Mouse (Mus musculus): ENCODE data around the gene Adora3.
A peak's percentile ranks its signal among the peaks of the same experiment; 100 is the strongest.

The Adora3 gene

DNA sequence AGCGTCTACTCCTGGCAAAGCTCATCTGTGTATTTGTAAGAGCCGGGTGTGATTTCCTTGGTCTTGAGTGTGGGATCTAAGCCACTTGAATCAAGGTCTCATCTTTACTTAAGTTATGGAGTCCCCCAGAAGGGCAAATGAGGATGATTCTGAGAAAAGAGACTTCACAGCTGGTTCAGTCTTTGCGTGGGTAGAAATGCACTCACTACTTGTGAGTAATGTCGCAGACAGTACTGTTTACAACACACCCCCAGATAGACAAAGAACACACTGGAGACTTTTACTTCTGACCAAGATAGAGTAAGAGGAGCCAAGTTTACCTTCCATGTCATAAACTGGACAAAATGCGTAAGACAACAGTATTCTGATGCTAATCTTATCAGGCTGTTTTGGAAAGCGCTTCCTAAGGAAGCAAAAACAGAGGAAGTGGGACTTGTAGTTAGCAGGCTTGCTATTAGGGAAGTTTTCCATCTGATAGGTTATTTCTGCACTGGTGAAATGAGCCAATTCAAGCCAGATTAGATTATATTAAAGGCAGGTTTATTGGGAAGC is 6.7 kb downstream of the Adora3 start:
- no peak for DNase-seq

DNA sequence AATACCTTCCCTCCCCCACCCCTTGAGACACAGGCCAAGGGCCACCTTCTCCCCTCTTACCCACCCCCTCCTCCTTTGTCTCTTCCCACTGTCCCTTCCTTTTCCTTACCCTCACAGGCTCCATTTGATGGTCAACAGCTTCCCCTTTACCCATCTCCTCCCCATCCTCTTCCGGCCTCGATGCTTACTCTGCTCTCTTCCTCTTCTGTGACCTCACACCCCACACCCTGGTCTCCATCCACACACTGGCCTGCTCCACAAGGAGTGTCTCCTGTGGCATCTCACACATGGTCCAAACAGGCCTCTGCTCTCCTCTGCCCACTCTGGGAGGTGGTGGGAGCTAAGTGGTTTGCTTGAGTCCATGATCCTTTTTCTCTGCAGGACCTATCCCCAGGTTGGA is 7.3 kb downstream of the Adora3 start:
- DNase-seq, result no peak

DNA sequence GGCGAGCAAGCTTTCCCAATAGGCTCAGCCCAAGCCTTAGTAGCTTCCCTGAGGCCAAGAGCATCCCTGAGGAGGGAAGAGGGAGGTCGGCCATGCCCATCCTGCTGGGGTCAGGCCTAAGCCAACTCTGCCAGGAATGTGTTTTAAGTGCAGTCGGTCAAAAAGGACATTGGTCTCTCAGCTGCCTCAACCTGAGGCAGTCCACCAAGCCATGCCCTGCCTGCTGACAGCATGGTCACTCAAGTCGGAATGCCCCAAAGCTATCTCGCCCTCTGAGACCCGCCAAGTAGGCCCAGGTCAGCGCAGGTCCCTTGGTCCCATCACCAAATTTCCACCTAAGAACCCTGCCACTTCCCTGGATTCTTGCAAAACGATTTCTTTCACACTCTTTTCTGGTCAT is 8.1 kb downstream of the Adora3 start:
- DNase-seq, result no peak

DNA sequence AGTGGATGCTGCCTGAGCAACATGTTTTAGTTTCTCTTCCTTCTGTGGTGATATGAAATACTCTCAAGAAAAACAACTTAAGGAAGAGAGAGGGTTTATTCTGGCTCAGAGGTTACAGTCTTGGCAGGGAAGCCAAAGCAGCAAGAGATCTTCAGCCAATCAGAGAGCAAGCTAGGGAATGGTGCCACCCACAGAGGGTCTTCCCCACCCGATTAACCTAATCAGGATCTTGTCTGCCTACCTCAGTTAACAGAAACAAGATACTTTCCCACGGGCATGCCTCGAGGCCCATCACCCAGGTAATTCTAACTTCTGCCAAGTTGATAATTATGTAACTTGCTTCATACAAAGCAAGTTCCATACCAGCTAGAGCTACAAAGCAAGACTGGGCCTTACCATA is 9.8 kb downstream of the Adora3 start:
- DNase-seq, result no peak

DNA sequence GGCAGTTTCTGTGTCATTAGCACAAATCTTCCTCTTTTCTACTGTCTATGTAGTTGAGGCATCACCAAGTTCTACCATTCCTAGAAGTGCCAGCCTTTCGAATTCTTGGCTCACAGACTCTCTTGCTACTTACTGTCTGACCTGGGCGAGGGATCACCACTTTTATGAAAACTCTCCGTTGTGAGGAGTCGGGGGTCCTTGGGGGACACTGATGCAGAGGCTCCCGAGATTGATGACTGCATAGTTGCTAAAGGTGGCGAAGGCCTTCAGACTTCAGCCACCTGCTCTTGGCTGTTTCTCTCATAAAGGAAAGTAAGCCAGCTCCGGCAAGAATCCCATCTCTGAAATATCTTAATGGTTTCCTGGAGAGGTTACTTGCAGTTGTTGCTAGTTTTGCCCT is 11.4 kb downstream of the Adora3 start:
- DNase-seq, result no peak

DNA sequence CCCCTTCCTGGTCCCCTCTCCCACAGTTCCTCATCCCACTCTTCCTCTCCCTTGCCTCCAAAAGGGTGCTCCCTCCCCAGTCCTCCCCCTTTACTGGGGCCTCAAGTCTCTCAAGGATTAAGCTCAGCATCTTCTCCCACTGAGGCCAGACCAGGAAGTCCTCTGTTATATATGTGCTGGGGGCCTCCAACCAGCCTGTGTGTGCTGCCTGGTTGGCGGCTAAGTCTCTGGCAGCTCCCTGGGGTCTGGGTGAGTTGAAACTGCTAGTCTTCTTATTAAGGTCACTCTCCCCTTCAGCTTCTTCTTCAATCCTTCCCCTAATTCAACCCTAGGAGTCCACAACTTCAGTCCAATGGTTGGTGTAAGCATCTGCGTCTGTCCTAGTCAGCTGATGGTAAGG is 12.5 kb downstream of the Adora3 start:
- DNase-seq, result no peak

DNA sequence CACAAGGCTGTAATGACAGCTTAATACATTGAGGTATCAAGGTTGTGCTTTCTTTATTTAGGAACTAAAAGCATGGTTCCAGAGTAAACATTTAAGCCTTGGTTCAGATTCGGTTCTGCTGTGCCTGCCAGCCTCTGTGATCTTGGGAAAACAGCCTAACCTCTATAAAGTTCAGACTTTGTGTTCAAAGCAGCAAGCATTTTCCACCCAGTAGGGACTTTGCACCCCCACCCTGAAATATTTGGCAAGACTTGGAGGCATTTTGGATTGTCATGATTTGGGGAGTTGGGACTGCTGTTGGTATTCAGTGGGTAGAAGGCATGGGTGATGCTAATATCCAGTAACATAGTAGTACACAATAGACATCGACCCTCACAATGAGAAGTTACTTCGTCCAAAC is 18.3 kb downstream of the Adora3 start:
- DNase-seq, result no peak

DNA sequence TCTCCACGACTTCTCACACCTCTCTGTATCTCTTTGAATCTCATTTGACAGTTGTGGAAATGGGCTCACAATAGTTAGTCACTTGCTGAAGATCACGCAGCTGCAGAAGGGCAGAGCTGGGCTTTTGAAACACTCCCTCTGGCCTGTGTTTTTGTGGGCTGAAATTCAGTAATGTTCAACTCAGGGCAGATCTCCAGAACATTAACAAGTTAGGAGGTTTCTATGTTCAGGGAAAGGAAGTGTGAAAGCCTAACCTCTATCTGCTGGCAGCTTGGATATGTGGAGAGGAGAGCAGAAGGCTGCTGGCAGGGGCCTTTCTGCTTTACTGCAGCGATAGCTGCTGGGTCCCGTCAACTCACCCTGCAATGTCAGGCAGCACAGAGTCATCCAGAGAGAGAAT is 19.6 kb downstream of the Adora3 start:
- no peak for DNase-seq

DNA sequence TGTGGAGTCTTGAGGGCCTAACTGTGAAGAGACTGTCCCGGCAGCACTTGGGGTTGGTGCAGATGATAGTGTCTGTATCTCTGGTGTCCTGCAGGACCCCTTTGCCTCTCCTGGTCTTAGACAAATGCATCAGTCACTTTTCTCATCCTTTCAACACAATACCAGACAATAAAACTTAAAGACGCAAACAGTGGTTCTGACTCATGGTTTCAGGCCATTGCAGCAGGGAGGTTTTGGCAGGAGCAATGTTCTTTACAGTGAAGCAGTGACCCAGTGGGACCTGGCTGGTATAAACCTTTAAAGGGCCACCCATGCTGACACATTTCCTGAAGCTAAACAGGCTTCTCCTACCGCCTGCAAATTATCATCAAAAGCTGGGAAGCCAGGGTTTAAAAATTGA is 20.5 kb downstream of the Adora3 start:
- no peak for DNase-seq

DNA sequence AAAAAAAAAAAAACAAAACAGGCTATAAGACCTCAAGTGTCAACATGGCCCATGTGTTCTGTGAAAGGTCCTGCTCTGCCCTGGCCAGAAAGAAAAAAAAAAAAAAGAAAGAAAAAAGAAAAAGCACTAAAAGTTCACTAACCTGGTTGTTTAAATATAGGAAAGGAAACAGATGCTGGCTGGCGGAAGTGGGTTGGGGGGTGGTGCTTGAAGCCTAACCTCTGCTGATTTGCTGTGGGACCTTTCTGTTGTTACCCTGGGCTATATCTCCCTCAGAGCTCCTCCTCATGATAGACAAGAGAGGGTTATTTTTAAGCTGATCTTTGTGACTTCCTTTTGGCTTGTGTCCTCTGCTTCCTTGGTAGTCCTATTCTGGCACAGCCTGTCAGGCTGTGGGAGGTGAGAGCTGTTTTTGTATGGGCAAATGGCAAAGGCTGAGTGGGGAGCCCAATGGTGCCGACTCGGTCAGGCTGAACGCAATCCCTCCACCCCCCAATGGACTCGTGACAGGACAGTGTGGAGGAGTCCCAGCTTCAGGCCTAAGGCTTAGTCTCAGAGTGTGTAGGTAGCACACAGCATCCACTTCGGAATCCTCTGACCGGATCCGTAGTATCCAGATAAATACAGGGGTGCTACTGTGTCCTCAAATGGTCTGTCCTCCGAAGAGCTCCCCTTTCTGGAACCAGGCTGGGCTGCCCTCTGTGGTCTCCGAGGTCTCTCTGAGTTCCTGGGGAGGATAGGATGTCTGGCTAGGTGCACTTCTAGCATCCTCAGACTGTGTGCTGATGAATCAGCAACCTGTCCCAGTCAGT is 21.3 kb downstream of the Adora3 start:
- DNase-seq, result no peak

DNA sequence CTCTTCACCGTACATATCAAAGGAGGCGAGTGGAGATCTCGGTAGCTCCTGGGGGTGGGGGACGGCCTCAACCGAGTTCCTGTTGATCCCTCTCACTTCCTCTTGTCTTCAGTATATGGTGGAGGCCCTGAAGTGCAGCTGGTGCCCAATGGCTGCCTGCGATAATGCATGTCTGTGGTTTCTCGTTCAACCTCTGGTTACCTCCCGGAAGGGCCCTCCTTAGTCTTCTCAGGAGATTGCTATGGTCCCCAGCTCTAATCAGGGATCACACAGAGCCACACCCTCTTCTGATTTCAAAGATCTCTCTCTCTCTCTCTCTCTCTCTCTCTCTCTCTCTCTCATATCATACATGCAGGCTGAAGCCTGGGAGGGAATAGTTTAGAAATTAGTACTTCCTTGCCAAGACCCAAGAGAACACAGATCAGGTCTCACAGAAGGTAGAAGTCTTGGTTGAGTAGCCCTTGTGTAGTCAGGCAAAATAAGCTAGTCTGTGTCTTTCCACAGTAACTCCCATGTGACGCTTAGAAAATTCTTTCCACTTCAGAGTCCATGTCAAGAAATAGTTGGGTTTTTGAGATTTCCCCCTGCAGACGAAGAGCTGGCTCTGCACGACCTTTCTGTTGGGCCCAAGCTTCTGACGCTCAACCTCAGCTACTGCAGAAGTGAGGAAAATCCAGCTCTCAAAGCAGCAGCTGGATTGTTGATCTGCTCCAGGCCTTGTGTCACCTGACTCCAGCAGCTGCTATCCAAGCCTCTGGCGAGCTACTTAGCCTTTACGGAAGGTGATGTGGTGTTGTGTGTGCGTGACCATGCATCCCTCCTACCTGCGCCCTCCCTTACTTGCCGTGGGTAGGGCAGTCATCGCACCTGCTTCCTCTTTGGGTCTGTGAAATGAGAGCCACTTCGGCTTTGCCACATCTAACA is 22.2 kb downstream of the Adora3 start:
- no peak for DNase-seq

DNA sequence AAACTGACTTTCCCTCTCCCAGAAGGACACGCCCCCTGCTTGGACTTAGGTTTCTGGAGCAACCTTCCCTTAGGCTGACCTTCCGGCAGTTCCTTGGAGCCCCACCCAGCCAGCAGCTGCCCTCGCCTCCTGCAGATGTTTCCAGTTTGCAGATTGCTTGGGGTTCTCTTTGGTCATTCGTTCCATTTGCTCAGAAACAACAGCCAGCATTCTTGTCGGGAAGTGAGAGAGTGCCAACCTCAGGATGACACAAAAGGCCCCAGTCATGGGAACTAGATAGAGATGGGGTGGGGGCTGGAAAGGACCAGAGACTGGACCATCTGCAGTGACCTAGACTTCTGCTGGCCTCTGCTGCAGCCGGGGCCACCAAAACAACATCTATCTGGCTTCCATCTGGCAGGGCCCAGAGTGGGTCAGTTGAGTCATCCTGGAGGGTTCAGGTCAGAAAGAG is 23.3 kb downstream of the Adora3 start:
- no peak for DNase-seq

DNA sequence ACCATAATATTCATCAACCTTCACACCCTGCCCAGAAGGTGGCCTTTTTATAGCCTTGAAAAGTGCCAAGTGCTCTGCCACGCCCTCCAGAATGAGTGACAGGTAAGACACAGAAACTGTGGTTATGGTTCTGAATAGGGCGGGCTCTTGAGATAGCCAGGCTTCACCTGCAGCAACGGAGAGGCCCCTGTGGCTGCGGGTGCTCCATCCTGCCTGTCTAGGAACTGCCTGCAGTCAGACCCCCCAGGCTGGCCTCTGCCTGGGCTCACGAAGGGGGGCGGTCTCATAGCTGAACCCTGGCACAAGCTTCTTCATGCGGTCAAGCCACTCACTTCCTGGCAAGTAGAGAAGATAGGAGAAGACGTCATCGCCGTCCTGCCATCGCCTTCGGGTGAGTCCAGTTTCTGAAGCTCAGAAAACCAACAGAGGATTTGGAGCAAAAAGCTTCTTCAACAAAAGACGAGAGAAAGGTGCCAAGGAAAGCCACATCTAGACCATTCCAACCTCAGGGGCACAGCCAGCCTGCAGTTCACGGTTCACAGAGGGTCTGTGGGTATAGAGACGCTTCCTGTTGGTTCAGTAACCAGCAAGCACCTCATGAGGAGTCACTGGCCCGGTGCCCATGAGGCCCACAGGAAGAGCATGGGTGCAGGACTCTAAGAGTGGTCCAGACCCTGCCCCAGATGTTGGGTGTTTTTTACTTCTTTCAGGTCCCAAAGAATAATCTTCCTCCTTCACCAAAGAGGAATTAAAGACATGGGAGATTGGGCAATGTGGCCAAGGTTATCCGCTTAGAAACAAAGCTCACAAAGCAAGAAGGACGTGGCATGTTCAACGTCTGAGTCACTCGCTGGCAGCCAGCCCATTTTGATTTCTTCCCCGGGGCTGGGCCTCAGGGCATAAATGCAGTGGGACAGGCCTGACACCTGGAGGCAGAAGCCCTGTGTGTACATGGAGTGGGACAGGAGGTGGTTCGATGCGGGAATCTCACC is 24.2 kb downstream of the Adora3 start:
- peak; percentile 77 for DNase-seq

DNA sequence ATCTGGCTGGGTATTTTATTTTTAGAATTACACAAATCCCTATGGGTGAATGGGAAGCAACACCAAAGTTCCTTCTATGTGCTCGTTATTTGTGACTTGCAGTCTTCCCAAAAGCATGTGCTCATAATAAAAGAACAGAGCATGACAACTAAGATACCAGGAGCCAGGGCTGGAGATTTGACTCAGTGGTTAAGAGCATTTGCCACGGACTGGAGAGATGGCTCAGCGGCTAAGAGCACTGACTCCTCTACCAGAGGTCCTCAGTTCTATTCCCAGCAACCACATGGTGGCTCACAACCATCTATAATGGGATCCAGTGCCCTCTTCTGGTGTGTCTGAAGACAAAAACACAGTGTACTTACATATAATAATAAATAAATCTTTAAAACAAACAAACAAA is 26.2 kb downstream of the Adora3 start:
- no peak for DNase-seq

DNA sequence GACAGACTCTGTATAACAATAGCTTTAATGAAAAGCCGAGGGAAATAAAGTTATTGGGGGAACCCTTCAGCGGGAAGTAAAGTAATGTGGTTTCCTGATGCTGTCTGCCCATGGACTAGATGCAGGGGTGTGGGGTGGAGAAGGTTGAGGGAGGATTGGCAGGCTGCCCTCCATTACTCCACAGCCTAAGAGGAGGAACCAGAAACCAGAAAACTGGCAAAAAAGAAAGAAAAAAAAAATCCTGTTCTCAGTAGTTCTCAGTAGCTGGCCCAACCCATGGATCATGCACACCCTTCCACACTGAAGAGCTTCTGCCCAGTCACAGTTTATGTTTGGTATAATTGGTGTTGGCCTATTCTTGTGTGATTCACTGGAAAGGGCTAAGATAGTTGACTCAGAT is 27.7 kb downstream of the Adora3 start:
- DNase-seq, result peak; percentile 36

DNA sequence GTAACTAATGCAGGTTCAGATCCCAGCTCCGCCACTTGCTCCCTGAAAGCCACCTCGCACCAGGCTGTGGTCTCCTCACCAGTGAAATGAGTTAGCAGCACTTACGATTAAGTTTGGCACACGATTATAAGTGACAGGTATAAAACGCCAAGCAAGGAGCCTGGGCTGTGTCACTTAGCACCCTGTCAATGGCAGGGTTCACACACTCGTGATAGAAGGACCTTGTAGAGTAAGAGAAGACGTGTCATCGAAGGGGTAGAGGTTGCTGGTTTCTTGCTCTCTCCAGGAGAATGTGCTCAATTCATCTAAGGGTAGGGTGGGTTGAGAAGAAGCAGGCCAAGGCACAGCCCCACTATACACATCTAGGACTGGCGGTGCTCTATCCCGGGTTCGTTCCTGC is 28.2 kb downstream of the Adora3 start:
- DNase-seq, result no peak

DNA sequence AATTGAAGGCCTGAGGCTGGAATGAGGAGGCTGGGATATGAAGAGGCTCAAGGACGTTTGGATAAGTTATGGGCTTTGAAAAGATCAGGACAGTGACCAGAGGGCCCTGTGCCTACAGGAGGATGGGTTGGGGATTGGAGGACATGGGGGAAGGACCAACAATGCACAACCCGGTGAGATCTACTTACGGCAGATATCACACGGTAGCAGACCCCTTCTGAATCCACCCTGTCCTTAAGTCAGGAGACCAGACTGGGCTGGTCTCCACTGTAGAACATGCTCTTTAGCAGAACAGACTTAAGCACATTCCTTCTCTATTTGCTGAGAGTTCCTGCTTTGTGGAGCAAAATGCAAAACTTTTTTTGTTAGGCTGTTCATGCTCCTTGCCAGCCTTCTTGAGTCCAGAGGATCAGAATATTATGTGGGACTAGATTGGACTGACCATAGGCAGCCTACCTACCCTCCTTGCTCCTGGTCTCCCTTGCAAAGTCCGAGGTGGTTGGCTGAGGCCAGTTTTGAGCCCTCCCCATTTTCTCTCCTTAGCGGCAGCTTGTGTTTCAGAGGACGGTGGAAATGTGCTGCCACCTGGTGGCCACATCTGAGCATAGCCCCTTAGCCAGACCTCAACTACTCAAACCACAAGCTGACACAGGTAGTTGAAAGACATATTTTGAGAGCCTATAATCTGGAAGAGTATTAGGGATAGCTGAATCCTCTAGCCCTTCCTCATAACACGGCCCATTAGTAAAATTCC is 28.9 kb downstream of the Adora3 start:
- DNase-seq, result peak; percentile 76

DNA sequence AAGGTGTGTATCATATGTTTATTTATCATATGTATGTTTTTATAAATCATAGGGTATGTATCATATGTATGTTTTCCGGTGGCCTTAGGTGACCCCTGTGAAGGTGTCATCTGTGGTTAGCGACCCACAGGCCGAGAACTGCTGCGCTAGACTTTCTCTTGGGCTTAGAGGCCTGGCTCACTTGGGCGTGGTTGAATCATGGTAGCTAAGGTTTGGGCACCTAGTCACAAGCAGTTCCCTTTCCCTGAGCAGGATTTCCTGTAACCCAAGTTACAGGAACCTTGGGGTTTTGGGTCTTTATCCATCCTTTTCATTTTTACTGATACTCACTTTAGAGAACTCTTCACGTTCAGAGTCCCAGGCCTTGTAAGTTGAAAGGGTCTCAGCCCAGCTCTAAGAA is 29.6 kb downstream of the Adora3 start:
- no peak for DNase-seq

DNA sequence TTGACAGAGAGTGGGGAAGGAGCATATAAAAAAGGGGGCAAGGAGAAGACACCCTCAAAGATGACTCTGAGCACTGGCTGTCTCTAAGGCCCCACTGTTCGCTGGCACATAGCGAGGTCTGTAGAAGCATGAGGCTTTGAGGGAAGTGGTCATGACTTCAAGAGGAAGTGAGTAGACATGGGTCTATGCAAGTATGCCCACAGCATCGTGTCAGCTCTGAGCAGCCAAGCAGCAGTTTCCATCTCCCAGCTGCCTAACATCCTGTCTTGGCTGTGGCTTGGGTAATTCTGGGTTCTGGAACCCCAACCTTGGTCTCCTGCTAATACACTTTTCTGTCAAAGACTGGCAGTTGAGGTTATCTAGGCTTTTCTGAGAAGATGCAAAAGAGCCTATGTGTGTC is 30.1 kb downstream of the Adora3 start:
- DNase-seq, result no peak

DNA sequence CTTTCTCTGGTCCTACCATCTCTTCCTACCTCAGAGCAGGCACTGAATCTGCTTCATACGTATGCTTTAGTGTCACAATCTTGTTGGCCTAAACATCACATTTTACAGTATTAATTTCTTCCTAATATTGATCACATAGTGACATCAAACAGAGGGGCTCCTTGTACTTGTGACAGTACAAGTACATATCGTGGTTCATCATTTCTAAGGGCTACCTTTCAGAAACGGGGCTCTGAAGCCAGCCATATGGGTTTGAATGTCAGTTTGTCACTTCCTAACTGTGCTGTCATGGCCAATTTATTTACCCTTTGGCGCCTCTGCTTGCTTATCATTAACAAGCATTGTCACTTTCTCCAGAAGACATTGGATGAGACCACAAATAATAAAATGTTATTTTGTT is 30.8 kb downstream of the Adora3 start:
- no peak for DNase-seq

DNA sequence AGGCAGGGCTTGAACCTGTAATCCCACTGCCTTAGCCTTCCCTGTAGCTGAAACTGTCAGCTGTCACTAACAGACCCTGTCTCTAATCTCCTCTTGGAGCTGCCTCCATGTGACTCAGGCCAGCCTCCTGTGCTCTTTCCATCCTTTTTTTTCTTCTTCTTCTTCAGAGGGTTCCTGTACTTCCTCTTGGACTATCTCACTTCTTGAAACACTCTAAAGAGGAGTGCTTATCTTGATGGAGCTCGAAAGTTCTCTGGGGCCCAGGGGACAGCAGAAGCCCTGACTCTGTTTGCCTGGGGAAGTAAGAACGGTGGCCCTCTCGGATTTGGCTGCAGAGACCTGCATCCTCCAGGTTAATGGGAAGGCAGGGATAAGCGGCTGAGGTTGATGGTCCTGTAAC is 33.6 kb downstream of the Adora3 start:
- no peak for DNase-seq

DNA sequence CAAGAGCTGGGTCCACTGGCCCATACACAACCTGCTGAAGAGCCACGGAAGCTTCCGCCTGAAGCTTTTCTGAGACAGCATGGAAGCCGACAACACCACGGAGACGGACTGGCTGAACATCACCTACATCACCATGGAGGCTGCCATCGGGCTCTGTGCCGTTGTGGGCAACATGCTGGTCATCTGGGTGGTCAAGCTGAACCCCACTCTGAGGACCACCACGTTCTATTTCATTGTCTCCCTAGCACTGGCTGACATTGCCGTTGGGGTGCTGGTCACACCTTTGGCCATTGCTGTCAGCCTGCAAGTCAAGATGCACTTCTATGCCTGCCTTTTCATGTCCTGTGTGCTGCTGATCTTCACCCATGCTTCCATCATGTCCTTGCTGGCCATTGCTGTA is 34.1 kb downstream of the Adora3 start:
- DNase-seq, result no peak

Measured in right cerebral cortex, postnatal 14 days (tissue).